Mouse (Mus musculus) liver, embryonic 14 days (tissue): ENCODE data around the gene Olfr688. TPM values are rescaled to one million over a fixed set of nuclear protein-coding genes. Genes with fewer than 3 reads are reported as not detected.

Source experiments
- polyA plus RNA-seq: library from polyadenylated mRNA; depleted of rRNA; stranded (reverse); fragments of >200 nt; gene quantifications from 2 replicates; pipeline ENCODE4 v1.2.3, GENCODE M21; 2012; rRNA removed

Olfr688 gene
- not detected in 2 replicates for polyA plus RNA-seq

GRCm38 (mm10) chr7:105287795-105288194, at the start of gene Olfr688:
Gene Olfr688 (plus strand): TSS chr7:105288095.

GRCm38 (mm10) chr7:105310865-105311264, 23.0 kb downstream of the Olfr688 start, which contains the start of gene Olfr689:
Gene Olfr689 (plus strand): TSS chr7:105311165.

GRCm38 (mm10) chr7:105334004-105334403, 46.1 kb downstream of the Olfr688 start, which contains the start of gene Olfr690:
Gene Olfr690 (minus strand): TSS chr7:105334104.

Other genes with a start within 250 kb of the Olfr688 start
- not detected in 2 replicates for gene Olfr677, start 236.7 kb upstream of the Olfr688 start, polyA plus RNA-seq
- not detected in 2 replicates for gene Olfr678, start 223.6 kb upstream of the Olfr688 start, polyA plus RNA-seq
- not detected in 2 replicates for gene Olfr679, start 206.9 kb upstream of the Olfr688 start, polyA plus RNA-seq
- not detected in 2 replicates for gene Olfr680-ps1, start 195.3 kb upstream of the Olfr688 start, polyA plus RNA-seq
- gene Olfr681, start 171.3 kb upstream of the Olfr688 start, polyA plus RNA-seq: not detected in 2 replicates
- gene Olfr683, start 141.1 kb upstream of the Olfr688 start, polyA plus RNA-seq: not detected in 2 replicates
- not detected in 2 replicates for gene Olfr684, start 124.4 kb upstream of the Olfr688 start, polyA plus RNA-seq
- gene Olfr685, start 102.1 kb upstream of the Olfr688 start, polyA plus RNA-seq: not detected in 2 replicates
- gene Olfr686, start 80.6 kb upstream of the Olfr688 start, polyA plus RNA-seq: not detected in 2 replicates
- gene Olfr689, start 23.1 kb downstream of the Olfr688 start, polyA plus RNA-seq: not detected in 2 replicates
- not detected in 2 replicates for gene Olfr690, start 46.0 kb downstream of the Olfr688 start, polyA plus RNA-seq
- not detected in 2 replicates for gene Olfr691, start 54.2 kb downstream of the Olfr688 start, polyA plus RNA-seq
- gene Olfr692, start 80.1 kb downstream of the Olfr688 start, polyA plus RNA-seq: not detected in 2 replicates
- gene Gm5901, start 86.9 kb downstream of the Olfr688 start, polyA plus RNA-seq: not detected in 2 replicates
- 7.3 and 9.1 TPM in 2 replicates for gene Fam160a2, start 112.0 kb downstream of the Olfr688 start, polyA plus RNA-seq
- gene Cnga4, start 116.5 kb downstream of the Olfr688 start, polyA plus RNA-seq: 0.01 and 0.05 TPM in 2 replicates
- not detected in 2 replicates for gene Cckbr, start 137.6 kb downstream of the Olfr688 start, polyA plus RNA-seq
- 2.6 TPM in 2 replicates for gene Cavin3, start 194.2 kb downstream of the Olfr688 start, polyA plus RNA-seq